Mouse (Mus musculus) lung, postnatal 0 days (tissue): ENCODE results near the gene Atg2a.

Source experiments
- CTCF ChIP-seq: IDR thresholded peaks from 2 replicates; pipeline ENCODE4 v1.5.1; 2016; ENCODE audit warnings: antibody characterized with exemption, mild to moderate bottlenecking
- EP300 ChIP-seq: IDR thresholded peaks from 2 replicates; pipeline ENCODE4 v1.6.1; 2016; ENCODE audit warnings: antibody characterized with exemption, mild to moderate bottlenecking, control low read depth

DNA sequence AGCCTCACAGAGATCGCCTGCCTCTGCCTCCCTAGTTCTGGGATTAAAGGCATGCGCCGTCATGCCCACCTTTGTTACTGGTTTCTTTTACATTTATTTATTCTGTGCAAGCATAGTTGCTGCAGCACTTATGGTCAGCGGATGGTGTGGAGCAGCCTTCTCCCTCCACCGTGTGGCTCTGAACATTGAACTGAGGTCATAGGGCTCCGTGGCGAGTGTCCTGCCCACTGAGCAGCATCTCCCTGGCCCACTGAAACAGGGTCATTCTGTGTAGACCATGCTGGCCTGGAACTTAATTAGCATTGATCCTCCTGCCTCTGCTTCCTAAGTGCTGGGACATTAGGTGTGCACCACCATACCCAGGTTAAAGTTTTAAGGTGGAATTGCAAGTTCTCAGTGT, 39.1 kb downstream of the Atg2a start:
- TF ChIP-seq CTCF = no peak
- no peak for TF ChIP-seq EP300
